Mouse (Mus musculus): ENCODE results near the gene Zdhhc18. TPM values are rescaled to one million over a fixed set of nuclear protein-coding genes. Genes with fewer than 3 reads are reported as not detected.
A peak's percentile ranks its signal among the peaks of the same experiment; 100 is the strongest.

The Zdhhc18 gene
- polyA plus RNA-seq, 1 experiment from 2014 or later = 10.5 TPM

GRCm38 (mm10) chr4:133631071-133631768 lies 18.7 kb downstream of the Zdhhc18 start:
- DNase-seq (ENCODE audit: low spot score) = no peak

DNA sequence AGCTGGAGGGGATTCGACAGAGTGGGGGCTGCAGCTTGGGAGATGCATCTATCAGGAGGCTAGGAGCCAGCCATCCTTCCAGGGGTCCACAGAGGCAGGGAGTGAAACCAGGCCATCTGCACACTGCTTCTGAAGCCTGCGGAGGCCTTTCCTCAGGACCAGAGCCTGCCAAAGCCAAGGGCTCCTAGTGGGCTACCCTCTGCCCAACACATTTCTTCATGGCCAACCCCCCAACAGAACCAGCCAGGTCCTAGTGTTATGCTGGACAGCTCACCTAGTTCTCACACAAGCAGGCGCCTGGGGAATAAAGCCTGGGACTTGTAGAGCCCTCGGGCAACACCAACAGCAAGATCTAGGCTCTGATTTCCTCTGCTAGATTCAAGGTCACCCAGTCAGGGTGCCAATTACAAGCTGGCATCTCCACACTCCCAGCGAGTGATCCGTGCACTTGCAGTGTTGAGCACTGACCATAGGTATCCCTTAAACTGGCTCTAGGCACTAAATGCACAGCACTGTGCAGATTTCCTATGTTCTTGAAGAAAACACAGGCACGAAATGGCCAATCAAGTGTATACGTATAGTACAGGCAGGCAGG lies 19.5 kb downstream of the Zdhhc18 start:
- no peak for DNase-seq (ENCODE audit: low spot score)

GRCm38 (mm10) chr4:133629191-133629590 lies 20.8 kb downstream of the Zdhhc18 start:
- no peak for DNase-seq (ENCODE audit: low spot score)

GRCm38 (mm10) chr4:133628517-133628916 lies 21.4 kb downstream of the Zdhhc18 start:
- DNase-seq (ENCODE audit: low spot score) = no peak

- DNase-seq (ENCODE audit: low spot score) = no peak
These were observed 22.9 kb downstream of the Zdhhc18 start for GRCm38 (mm10) chr4:133627039-133627438.

- DNase-seq (ENCODE audit: low spot score) = no peak
These were observed 23.3 kb downstream of the Zdhhc18 start for GRCm38 (mm10) chr4:133626621-133627020.

GRCm38 (mm10) chr4:133626221-133626620 lies 23.7 kb downstream of the Zdhhc18 start:
- no peak for DNase-seq (ENCODE audit: low spot score)

- peak; percentile 87 for DNase-seq (ENCODE audit: low spot score)
These were observed 24.3 kb downstream of the Zdhhc18 start for GRCm38 (mm10) chr4:133625621-133626071.

- DNase-seq (ENCODE audit: low spot score) = no peak
These were observed 25.1 kb downstream of the Zdhhc18 start for GRCm38 (mm10) chr4:133624830-133625229.

DNA sequence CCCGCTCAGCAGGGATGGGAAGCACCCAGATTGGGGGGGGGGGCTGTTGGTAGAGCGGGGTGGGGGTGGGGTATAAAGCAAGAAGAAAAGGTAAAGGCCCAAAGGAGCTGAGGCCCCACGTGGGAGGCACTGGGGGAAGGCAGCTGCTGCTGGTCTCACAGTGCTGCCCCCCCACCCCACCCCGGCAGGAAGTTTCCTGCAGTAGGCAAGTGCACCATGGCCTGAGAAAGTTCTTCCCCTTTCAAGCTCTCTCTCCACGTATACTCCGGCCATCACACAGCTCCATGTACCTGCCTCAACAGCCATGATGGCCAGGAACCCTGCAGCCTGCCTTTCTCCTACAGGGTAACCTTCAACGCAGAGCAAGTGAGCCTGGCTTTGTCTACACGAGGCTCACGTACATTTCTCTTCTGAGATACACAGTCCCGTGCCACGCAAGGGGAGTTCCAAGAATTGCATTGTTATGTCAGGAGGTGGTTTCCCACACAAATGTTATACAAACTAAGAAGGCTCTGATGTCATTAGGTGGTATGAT lies 27.7 kb downstream of the Zdhhc18 start:
- DNase-seq (ENCODE audit: low spot score) = peak; percentile 72

- peak; percentile 70 for DNase-seq (ENCODE audit: low spot score)
These were observed 29.3 kb downstream of the Zdhhc18 start for GRCm38 (mm10) chr4:133620668-133621067.

DNA sequence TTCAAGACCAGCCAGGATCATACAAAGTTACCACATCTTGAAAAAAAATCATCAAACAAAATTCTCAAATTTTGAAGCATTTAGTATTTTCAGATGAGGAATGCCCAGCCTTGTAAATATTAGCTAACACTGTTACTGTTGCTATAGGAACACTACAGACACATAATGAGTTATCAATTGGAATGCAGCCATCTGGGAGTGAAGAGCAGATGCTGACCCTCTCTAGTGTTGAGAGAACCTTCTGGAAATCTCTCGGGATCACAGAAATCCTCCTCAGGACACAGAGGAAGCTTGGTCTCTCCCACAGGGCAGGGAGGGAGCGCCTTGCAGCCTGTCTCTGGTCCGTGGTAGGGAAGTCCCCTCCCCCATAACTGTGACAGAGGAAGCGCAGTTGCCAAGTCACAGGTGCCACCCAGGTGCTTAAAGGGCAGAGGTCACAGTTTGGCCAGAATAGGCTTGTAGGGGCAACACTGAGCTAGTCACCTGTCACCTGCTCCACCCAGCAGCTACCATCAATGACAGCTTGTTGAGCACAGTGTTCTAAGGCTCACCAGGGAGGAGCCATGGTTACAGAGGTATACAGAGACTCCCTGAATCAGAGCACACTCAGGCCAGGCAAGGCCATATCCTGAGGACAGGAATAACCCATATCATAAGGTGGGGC lies 30.3 kb downstream of the Zdhhc18 start:
- peak; percentile 37 for DNase-seq (ENCODE audit: low spot score)

DNA sequence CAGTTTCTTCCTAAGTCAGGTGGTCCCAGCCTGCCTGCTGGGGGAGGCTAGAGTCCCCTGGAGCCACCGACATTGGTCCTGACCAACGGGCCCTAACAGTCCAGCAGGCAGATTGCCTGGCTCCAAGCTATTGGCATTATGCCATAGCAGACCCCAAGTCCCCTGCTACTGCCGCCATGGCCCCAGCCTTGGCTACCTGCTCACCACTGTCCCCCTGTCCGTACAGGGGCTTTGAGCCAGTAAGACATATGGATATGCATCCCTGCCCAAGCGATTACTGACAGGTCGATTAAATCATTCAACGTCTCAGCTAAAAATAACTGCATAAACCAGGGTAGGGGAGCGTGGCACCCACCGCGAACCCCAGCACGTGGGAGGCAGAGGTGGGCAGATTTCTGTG lies 32.0 kb downstream of the Zdhhc18 start:
- no peak for DNase-seq (ENCODE audit: low spot score)

- DNase-seq (ENCODE audit: low spot score) = no peak
These were observed 34.5 kb downstream of the Zdhhc18 start for GRCm38 (mm10) chr4:133615416-133615815.

DNA sequence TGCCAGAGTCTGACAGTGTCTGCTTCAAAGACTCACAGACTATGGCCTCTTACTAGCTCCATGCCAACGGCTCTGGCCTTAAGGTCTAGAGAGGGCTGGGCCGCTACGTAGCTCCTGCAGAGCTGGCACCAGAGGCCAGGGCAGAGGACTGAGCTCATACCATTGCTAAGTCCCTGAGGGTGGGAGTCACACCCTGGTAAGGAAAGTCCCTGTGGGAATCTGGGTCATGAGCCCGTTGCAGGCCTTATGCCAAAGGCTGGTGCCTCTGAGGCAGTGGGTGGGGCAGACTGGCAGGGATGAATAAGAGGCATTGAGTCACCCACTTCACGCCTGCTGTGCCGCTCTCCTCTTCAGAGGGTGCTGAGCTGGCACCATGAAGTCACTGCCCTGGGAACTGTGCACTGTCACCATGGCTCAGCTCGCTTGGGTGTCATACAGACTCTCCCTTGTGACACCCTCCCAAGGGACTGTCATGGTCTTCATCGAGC lies 35.6 kb downstream of the Zdhhc18 start:
- DNase-seq (ENCODE audit: low spot score) = no peak

- no peak for DNase-seq (ENCODE audit: low spot score)
These were observed 36.1 kb downstream of the Zdhhc18 start for GRCm38 (mm10) chr4:133613867-133614266.

- DNase-seq (ENCODE audit: low spot score) = no peak
These were observed 36.9 kb downstream of the Zdhhc18 start for GRCm38 (mm10) chr4:133613026-133613425.

DNA sequence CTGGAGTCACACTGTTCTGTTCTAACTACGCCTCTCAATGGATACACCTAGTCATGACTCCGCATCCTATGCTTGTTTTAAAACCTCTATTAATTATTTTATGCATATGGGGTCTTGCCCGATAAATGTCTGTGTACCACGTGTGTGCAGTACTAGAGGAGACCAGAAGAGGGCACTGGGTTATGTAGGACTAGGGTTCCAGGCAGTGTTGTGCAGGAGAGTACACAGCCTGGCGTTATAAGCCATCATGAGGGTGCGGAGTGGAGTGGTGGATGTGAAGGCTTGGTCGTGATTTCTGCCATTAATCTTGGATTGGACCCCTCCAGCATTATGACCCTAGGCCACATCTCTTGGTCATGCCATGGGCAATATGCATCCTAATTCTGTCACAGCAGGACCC lies 37.5 kb downstream of the Zdhhc18 start:
- DNase-seq (ENCODE audit: low spot score) = no peak

GRCm38 (mm10) chr4:133611815-133612214 lies 38.1 kb downstream of the Zdhhc18 start:
- no peak for DNase-seq (ENCODE audit: low spot score)

GRCm38 (mm10) chr4:133609719-133610118 lies 40.2 kb downstream of the Zdhhc18 start:
- peak; percentile 80 for DNase-seq (ENCODE audit: low spot score)

DNA sequence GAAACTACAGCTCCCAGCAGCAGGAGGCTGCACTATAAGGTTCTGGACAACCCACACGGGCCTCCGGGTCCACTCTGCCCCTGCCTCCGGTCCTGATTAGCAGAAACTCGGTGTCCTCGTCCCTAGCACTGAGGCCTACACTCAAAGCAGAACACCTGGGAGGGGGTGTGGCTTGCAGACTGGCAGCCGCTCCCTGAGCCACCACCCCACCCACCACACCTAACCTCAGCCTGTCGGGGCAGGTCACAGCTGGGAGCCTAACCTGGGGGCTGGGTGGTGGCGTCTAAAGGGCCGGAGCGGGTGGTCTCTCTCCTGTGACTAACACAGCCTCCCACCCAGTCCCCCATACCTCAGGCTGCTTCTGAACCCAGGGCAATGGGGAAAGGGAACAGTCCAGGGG lies 42.7 kb downstream of the Zdhhc18 start:
- no peak for DNase-seq (ENCODE audit: low spot score)

DNA sequence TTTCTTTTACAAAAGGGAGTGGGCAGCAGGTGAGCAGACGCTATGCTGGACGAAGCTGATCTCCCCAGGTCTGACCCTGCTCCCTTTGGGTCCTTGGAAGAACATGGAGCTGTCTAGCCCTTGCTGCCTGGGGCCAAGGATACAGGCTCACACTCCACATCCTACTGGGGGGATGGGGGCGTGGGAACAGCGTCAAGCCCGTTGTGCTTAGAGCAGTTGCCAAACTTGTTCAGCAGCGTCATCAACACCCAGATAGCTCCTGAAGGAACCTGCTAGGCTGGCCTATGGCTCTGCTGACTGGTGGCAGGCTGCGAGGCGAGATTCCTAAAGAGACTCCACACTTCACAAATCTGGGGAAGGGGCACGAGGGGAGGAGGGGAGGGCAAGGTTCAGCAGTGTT lies 44.6 kb downstream of the Zdhhc18 start:
- DNase-seq (ENCODE audit: low spot score) = no peak
